Mouse (Mus musculus): Measurements from ENCODE around the gene Ccdc186. TPM values are rescaled to one million over a fixed set of nuclear protein-coding genes. Genes with fewer than 3 reads are reported as not detected.

Gene Ccdc186
- 2.2 and 2.6 TPM in 2 replicates for polyA plus RNA-seq (2012; rRNA removed)

DNA sequence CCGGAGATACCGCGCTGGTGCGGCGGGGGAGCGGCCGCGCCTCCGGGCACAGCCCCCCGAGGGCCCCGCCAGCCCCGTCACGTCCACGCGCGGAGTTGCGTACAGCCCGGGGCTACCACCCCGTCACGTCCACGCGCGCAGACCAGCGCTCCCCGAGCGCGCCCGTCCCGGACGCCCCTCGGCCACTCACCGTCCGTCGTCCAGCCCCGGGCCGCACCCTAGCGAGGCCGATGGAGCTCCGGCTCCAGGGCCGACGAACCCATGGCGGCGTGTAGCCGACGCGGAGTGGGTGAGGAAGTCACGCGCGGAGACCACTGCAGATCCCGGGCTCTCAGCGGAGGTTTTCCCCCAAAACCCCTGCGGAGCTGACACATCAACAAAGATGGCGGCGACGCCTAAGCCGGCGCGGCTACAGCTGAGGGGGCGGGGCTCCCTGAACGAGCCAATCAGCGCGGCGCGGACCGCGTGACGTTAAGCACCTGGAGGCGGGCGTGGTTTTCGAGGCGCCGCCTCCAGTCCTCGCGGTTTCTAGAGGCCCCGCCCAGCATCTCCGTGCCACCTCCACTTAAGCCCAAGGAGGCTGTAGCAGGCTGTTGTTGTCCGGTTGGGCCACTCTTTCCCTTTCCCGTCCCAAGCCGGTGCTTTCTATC is at the start of gene Ccdc186:
Gene Ccdc186, minus strand, starts transcription at position 393 of the 650 bp plus-strand sequence.

DNA sequence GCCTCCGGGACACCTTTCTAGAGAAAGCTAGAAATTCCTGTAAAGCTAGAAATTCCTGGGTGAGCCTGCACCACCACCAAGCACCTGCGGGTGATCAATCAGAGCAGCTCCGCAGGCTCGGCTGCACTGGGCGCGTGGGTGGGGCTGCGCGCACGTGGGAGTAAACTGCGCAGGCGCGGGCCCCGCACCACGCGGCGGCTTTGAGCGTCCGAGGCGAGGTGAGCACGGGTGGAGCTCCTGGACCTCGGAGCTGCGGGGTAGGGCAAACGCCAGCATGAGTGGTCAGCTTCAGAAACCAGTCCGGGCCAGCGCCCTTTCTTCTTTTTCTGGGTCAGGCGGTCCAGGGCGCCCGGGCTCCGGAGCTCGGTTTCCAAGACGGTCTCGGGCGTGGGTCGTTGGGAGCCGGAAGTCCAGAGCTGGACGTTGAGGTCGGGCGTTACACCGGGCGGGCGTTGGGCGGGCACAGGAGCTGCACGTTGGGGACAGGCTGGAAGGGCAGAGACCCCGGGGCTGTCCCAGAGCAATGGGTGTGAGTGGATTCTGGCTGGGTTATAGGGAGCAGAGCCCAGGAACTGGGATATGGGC is 4.1 kb upstream of the Ccdc186 start, which contains the start of gene Tdrd1:
Gene Tdrd1, plus strand, starts transcription at position 163 of the 585 bp plus-strand sequence.

Other genes starting within 250 kb of the Ccdc186 start
- 0.64 and 0.84 TPM in 2 replicates for gene Adrb1, start 100.0 kb downstream of the Ccdc186 start, polyA plus RNA-seq (2012; rRNA removed)
- 0.01 TPM in 2 replicates for gene Tdrd1, start 4.0 kb upstream of the Ccdc186 start, polyA plus RNA-seq (2012; rRNA removed)
- gene Vwa2, start 52.1 kb upstream of the Ccdc186 start, polyA plus RNA-seq (2012; rRNA removed), result 0.01 TPM in 2 replicates
- 0.65 and 0.85 TPM in 2 replicates for gene Afap1l2, start 186.0 kb upstream of the Ccdc186 start, polyA plus RNA-seq (2012; rRNA removed)

Measured in liver, embryonic 18 days (tissue).